Mouse (Mus musculus): ENCODE measurements around the gene Arap1.

DNA sequence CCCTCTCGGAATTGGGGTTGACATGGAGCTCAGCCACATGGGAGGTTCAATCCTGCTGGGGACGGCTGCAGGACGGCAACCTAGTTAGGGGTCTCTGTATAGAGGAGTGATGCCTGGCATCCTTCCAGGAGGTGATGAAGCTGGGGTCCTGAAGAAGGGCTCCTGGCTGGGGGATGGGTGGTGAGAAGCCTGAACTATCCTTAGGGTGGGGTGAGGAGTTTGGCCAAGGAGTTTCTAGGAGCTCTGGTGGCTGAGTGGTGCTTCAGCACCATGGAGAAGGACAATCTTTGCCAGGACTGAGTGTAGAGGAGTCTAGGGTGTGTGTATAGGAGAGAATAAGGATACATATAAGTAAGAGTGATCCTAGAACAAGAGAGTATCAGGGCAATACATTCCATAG lies 74.2 kb downstream of the Arap1 start:
- no peak for TF ChIP-seq CTCF (conservative IDR thresholded peaks at IDR 0.05 in 1 of 2, IDR thresholded peaks at IDR 0.05 in 1 of 2; ENCODE audit: low read depth in 2 of 2, low read length in 2 of 2)
- TF ChIP-seq ZMIZ1 (IDR thresholded peaks at IDR 0.05; ENCODE audit: low read depth, low read length), result no peak
- no peak for TF ChIP-seq USF2 (conservative IDR thresholded peaks at IDR 0.05; ENCODE audit: low read depth, low read length)
- no peak for TF ChIP-seq EP300 (IDR thresholded peaks at IDR 0.05; ENCODE audit: low read length)
- no peak for TF ChIP-seq POLR2A (IDR thresholded peaks at IDR 0.05; ENCODE audit: low read depth, low read length)
- no peak for TF ChIP-seq TCF12 (IDR thresholded peaks at IDR 0.05; ENCODE audit: low read depth, low read length)
- TF ChIP-seq MAFK (IDR thresholded peaks at IDR 0.05; ENCODE audit: insufficient replicate concordance, low read length), result no peak
- TF ChIP-seq RCOR1 (conservative IDR thresholded peaks at IDR 0.05; ENCODE audit: low read depth, low read length), result no peak
- no peak for TF ChIP-seq ZKSCAN1 (IDR thresholded peaks at IDR 0.05; ENCODE audit: borderline replicate concordance, low read depth, low read length)
- no peak for TF ChIP-seq USF1 (IDR thresholded peaks at IDR 0.05; ENCODE audit: low read depth, low read length)
- TF ChIP-seq PAX5 (IDR thresholded peaks at IDR 0.05; ENCODE audit: low read length), result no peak
- TF ChIP-seq SMC3 (IDR thresholded peaks at IDR 0.05; ENCODE audit: low read depth, low read length), result no peak

Data from CH12.LX (cell line).